Mouse (Mus musculus) T-helper 17 cell (primary cell): ENCODE results near the gene Rrp36.

ENCODE experiments used
- in situ Hi-C, 2 experiments: fragments of 300-600 bp; cut with MboI, MseI; formaldehyde crosslinking; loops; 1 replicate in 1 of 2; 2 replicates in 1 of 2; pipeline ENCODE4 v1.15.1; 2025; ENCODE audit warnings: high pct_unique_total_duplicates in 2 of 2

Rrp36 gene

GRCm38 (mm10) chr17:46648436-46648835 lies 25.7 kb downstream of the Rrp36 start:
- in situ Hi-C loops: no loop called here

- in situ Hi-C loops: no loop called here
These were observed 26.9 kb downstream of the Rrp36 start for GRCm38 (mm10) chr17:46647279-46647678.

GRCm38 (mm10) chr17:46646322-46646662 lies 27.9 kb downstream of the Rrp36 start:
- in situ Hi-C loops: no loop called here

GRCm38 (mm10) chr17:46645561-46646321 lies 28.4 kb downstream of the Rrp36 start, which contains the start of the genes Klc4 and Mrpl2:
TSS of gene Klc4 (minus strand) at chr17:46646022.
TSS of gene Mrpl2 (plus strand) at chr17:46646229.
- in situ Hi-C loops: no loop called here

- in situ Hi-C loops: no loop called here
These were observed 29.2 kb downstream of the Rrp36 start for GRCm38 (mm10) chr17:46644916-46645475.

GRCm38 (mm10) chr17:46644152-46644805 lies 29.9 kb downstream of the Rrp36 start:
- in situ Hi-C loops: no loop called here

GRCm38 (mm10) chr17:46642060-46642459 lies 32.1 kb downstream of the Rrp36 start:
- in situ Hi-C loops: no loop called here

- in situ Hi-C loops: no loop called here
These were observed 34.2 kb downstream of the Rrp36 start for GRCm38 (mm10) chr17:46639929-46640328.

- in situ Hi-C loops: no loop called here
These were observed 37.2 kb downstream of the Rrp36 start for GRCm38 (mm10) chr17:46636831-46637523.

GRCm38 (mm10) chr17:46629685-46630441 lies 44.3 kb downstream of the Rrp36 start:
- in situ Hi-C loops: no loop called here

- in situ Hi-C loops: no loop called here
These were observed 45.1 kb downstream of the Rrp36 start, which contains the start of gene Ptk7 for GRCm38 (mm10) chr17:46628791-46629684. TSS of gene Ptk7 (minus strand) at chr17:46629504.

GRCm38 (mm10) chr17:46628471-46628790 lies 45.7 kb downstream of the Rrp36 start:
- in situ Hi-C loops: no loop called here

GRCm38 (mm10) chr17:46627409-46627808 lies 46.7 kb downstream of the Rrp36 start:
- in situ Hi-C loops: no loop called here

GRCm38 (mm10) chr17:46624598-46624997 lies 49.6 kb downstream of the Rrp36 start:
- in situ Hi-C loops: loop anchor here in 1 of 2 experiments (5.0 kb wide), 1 partner anchor 97 kb away; no protein-coding TSS in a partner anchor

GRCm38 (mm10) chr17:46623819-46624557 lies 50.2 kb downstream of the Rrp36 start:
- in situ Hi-C loops: loop anchor here in 1 of 2 experiments (5.0 kb wide), 1 partner anchor 97 kb away; no protein-coding TSS in a partner anchor

GRCm38 (mm10) chr17:46622269-46622668 lies 51.9 kb downstream of the Rrp36 start:
- in situ Hi-C loops: loop anchor here in 1 of 2 experiments (5.0 kb wide), 1 partner anchor 95 kb away; no protein-coding TSS in a partner anchor

- in situ Hi-C loops: loop anchor here in 1 of 2 experiments (5.0 kb wide), 1 partner anchor 94 kb away; no protein-coding TSS in a partner anchor
These were observed 52.8 kb downstream of the Rrp36 start for GRCm38 (mm10) chr17:46621324-46621723.

GRCm38 (mm10) chr17:46619683-46620357 lies 54.3 kb downstream of the Rrp36 start:
- in situ Hi-C loops: loop anchor here in 1 of 2 experiments (5.0 kb wide), 1 partner anchor 93 kb away; no protein-coding TSS in a partner anchor
